Mouse (Mus musculus): ENCODE measurements around the gene Mamdc4.

DNA sequence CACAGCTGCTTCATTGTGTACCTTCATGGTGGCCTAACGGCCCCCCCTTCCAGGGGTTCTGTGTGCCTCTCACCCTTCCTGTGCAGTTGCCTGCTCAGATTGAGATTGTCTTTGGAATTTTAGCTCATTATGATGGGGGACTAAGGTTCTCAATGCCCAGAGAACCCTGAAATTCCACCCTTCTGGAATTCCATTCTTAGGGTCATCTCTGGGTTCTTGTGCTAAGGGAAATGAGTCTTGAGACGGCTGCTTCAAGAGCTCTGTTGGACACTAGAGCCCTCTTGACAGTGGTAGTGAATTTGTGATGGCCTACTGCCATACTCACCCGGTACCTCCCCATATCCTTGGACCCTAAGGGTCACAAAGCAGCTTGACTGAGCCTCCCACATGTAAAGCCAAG, 42.9 kb upstream of the Mamdc4 start, which contains the start of gene Ccdc183:
- TF ChIP-seq CTCF (IDR thresholded peaks at IDR 0.05; ENCODE audit: low read depth, low read length), result no peak
- TF ChIP-seq POLR2A (IDR thresholded peaks at IDR 0.05; ENCODE audit: extremely low read depth, insufficient read depth, low read length), result no peak

All from liver, adult 2 months (tissue).